Mouse (Mus musculus) embryonic facial prominence, embryonic 11.5 days (tissue): Measurements from ENCODE around the gene Kif12. TPM values are rescaled to one million over a fixed set of nuclear protein-coding genes. Genes with fewer than 3 reads are reported as not detected.
A peak's percentile ranks its signal among the peaks of the same experiment; 100 is the strongest.

Experiments used
- ATAC-seq: fragments of 200-750 bp; cut with Nextera tagmentation; replicated peaks from 2 replicates; pipeline ENCODE4 v1.8.0; 2017; ENCODE audit warnings: low read depth; ENCODE audit not compliant: insufficient number of reproducible peaks, low FRiP score, low TSS enrichment
- DNase-seq: peaks from one replicate; pipeline ENCODE4 v3.0.0-alpha.2; 2015; ENCODE audit warnings: low spot score
- H3K27ac ChIP-seq: fragments of 300-500 bp; sonication (generic); replicated peaks from 2 replicates; pipeline ENCODE4 v1.5.1; 2014; ENCODE audit warnings: mild to moderate bottlenecking, low read depth, low read length, control low read depth
- H3K27me3 ChIP-seq: fragments of 300-500 bp; sonication (generic); 2 replicates; pipeline ENCODE4 v1.6.1; 2014; ENCODE audit warnings: mild to moderate bottlenecking, low read length, moderate library complexity, mixed read lengths; ENCODE audit not compliant: control insufficient read depth, insufficient read depth
- H3K36me3 ChIP-seq: fragments of 300-500 bp; sonication (generic); replicated peaks from 2 replicates; pipeline ENCODE4 v1.6.1; 2014; ENCODE audit warnings: low read depth, mild to moderate bottlenecking, low read length, moderate library complexity, mixed read lengths; ENCODE audit not compliant: control insufficient read depth, insufficient read depth
- H3K4me1 ChIP-seq: fragments of 300-500 bp; sonication (generic); 2 replicates; pipeline ENCODE4 v1.6.1; 2014; ENCODE audit warnings: low read length, mixed read lengths; ENCODE audit not compliant: control insufficient read depth, insufficient read depth
- H3K4me2 ChIP-seq: fragments of 300-500 bp; sonication (generic); 2 replicates; pipeline ENCODE4 v1.6.1; 2014; ENCODE audit warnings: low read depth, mild to moderate bottlenecking, control low read depth, low read length, moderate library complexity
- H3K4me3 ChIP-seq: fragments of 300-500 bp; sonication (generic); 2 replicates; pipeline ENCODE4 v1.5.1; 2014; ENCODE audit warnings: low read depth, low read length, control low read depth
- H3K9ac ChIP-seq: fragments of 300-500 bp; sonication (generic); replicated peaks from 2 replicates; pipeline ENCODE4 v1.6.1; 2014; ENCODE audit warnings: mild to moderate bottlenecking, control low read depth, low read length
- H3K9me3 ChIP-seq: fragments of 300-500 bp; sonication (generic); replicated peaks from 2 replicates; pipeline ENCODE4 v1.6.1; 2016; ENCODE audit warnings: mild to moderate bottlenecking, low read length, inconsistent platforms, mixed read lengths; ENCODE audit not compliant: control insufficient read depth
- WGBS: fragments of 180-500 bp; shearing (Covaris S2); extraction: QIAGEN DNeasy Blood & Tissue Kit; methylation state at CpG from one replicate; pipeline ENCODE4 v1.1.7; 2014; 5-methylcytosine and 5-hydroxymethylcytosine counted together
- polyA plus RNA-seq: library from polyadenylated mRNA; unstranded; fragments of >200 nt; fragmentation: Nextera tagmentation; extraction: Ambion mirVana; gene quantifications from 2 replicates; pipeline ENCODE4 v1.2.1, GENCODE M21; 2014

Kif12 gene
- polyA plus RNA-seq, 1 experiment from 2014 or later, result not detected

GRCm38 (mm10) chr4:63156726-63157634 lies 15.0 kb downstream of the Kif12 start:
- Histone ChIP-seq H3K4me3 (no peak overlapping the region), H3K9ac (no peak overlapping the region), H3K9me3 (no peaks in the 10 kb centered on the region), H3K36me3 (no peaks in the 10 kb centered on the region), H3K4me1 (no peaks in the 10 kb centered on the region), H3K27ac (no peak overlapping the region), H3K27me3 (no peaks in the 10 kb centered on the region), H3K4me2 (no peak overlapping the region)
- DNase-seq (no peak), ATAC-seq (no peak)
- WGBS, result 61% methylated on average over 8 of the region's 8 CpGs

- Histone ChIP-seq H3K36me3 (no peaks in the 10 kb centered on the region), H3K4me2 (no peak overlapping the region), H3K27ac (no peak overlapping the region), H3K9me3 (no peaks in the 10 kb centered on the region), H3K9ac (no peak overlapping the region), H3K4me3 (no peak overlapping the region), H3K4me1 (no peaks in the 10 kb centered on the region), H3K27me3 (no peaks in the 10 kb centered on the region)
- WGBS, result 44% methylated on average over 2 of the region's 2 CpGs
- ATAC-seq (no peak), DNase-seq (no peak)
Observed at GRCm38 (mm10) chr4:63155596-63155995, 16.3 kb downstream of the Kif12 start.

- Histone ChIP-seq H3K4me3 (no peak within 1 kb of the TSS), H3K9ac (no peak within 1 kb of the TSS), H3K4me1 (no peaks in the 10 kb centered on the region), H3K27me3 (no peaks in the 10 kb centered on the region), H3K36me3 (no peaks in the 10 kb centered on the region), H3K27ac (no peak within 1 kb of the TSS), H3K4me2 (no peak within 1 kb of the TSS), H3K9me3 (no peaks in the 10 kb centered on the region)
- DNase-seq (no peak), ATAC-seq (no peak)
- 64% methylated on average over 5 of the region's 5 CpGs for WGBS
Observed at GRCm38 (mm10) chr4:63154699-63155098, 17.2 kb downstream of the Kif12 start, which contains the start of gene Ambp. Gene Ambp (minus strand): TSS chr4:63154799.

GRCm38 (mm10) chr4:63154028-63154427 lies 17.9 kb downstream of the Kif12 start:
- DNase-seq (no peak), ATAC-seq (no peak)
- Histone ChIP-seq H3K4me1 (no peaks in the 10 kb centered on the region), H3K9me3 (no peaks in the 10 kb centered on the region), H3K36me3 (no peaks in the 10 kb centered on the region), H3K4me3 (no peak overlapping the region), H3K4me2 (no peak overlapping the region), H3K27me3 (no peaks in the 10 kb centered on the region), H3K9ac (no peak overlapping the region), H3K27ac (no peak overlapping the region)
- 67% methylated on average over 4 of the region's 4 CpGs for WGBS

- WGBS, result 91% methylated on average over 6 of the region's 6 CpGs
- no peak for ATAC-seq
- Histone ChIP-seq H3K36me3 (no peaks in the 10 kb centered on the region), H3K9ac (no peak overlapping the region), H3K27me3 (no peaks in the 10 kb centered on the region), H3K4me1 (no peaks in the 10 kb centered on the region), H3K9me3 (0 out of 2 replicates have a peak, but pooled peaks cover 3% of the 10 kb centered on the region), H3K27ac (no peak overlapping the region), H3K4me2 (no peak overlapping the region), H3K4me3 (no peak overlapping the region)
- DNase-seq, result no peak
Observed at GRCm38 (mm10) chr4:63151127-63151526, 20.8 kb downstream of the Kif12 start.

GRCm38 (mm10) chr4:63147268-63147667 lies 24.7 kb downstream of the Kif12 start:
- Histone ChIP-seq H3K9me3 (0 out of 2 replicates have a peak, but pooled peaks cover 3% of the 10 kb centered on the region), H3K4me1 (no peaks in the 10 kb centered on the region), H3K4me2 (no peak overlapping the region), H3K9ac (no peak overlapping the region), H3K27ac (no peak overlapping the region), H3K4me3 (no peak overlapping the region), H3K36me3 (no peaks in the 10 kb centered on the region), H3K27me3 (no peaks in the 10 kb centered on the region)
- WGBS, result 92% methylated on average over 6 of the region's 6 CpGs
- ATAC-seq, result no peak
- no peak for DNase-seq

- no peaks in the 10 kb centered on the region for H3K27me3 ChIP-seq
- whole genome bisulfite sequencing, result 93% methylated on average over 5 of the region's 5 CpGs
- H3K4me2 ChIP-seq, result no peak overlapping the region
- no peak overlapping the region for H3K27ac ChIP-seq
- ATAC-seq (0 out of 2 replicates have a peak, but pooled peaks have one; percentile 27), DNase-seq (no peak)
- peaks cover 8% of the 10 kb centered on the region for H3K36me3 ChIP-seq
- no peaks in the 10 kb centered on the region for H3K9me3 ChIP-seq
- H3K9ac ChIP-seq, result no peak overlapping the region
- H3K4me3 ChIP-seq, result no peak overlapping the region
- H3K4me1 ChIP-seq, result no peaks in the 10 kb centered on the region
Observed at GRCm38 (mm10) chr4:63129891-63130624, 41.9 kb downstream of the Kif12 start.
